Mouse (Mus musculus): Measurements from ENCODE around the gene Rnf222.

GRCm38 (mm10) chr11:68854621-68855020 is 33.7 kb upstream of the Rnf222 start:
- no peak for TF ChIP-seq CTCF (IDR thresholded peaks at IDR 0.05; ENCODE audit: control insufficient read depth, insufficient read depth, low read length)
- no peak for TF ChIP-seq POLR2A (IDR thresholded peaks at IDR 0.05; ENCODE audit: borderline replicate concordance, control insufficient read depth, low read depth, low read length)
